Mouse (Mus musculus): Measurements from ENCODE around the gene Cyth1. TPM values are rescaled to one million over a fixed set of nuclear protein-coding genes. Genes with fewer than 3 reads are reported as not detected.

Cyth1 gene
- polyA plus RNA-seq, 1 experiment, result 0.14 TPM

- no peak for TF ChIP-seq GATA1 (IDR thresholded peaks at IDR 0.05; ENCODE audit: low read length)
- Histone ChIP-seq H3K27me3 (ENCODE audit: control insufficient read depth) (no peaks in the 10 kb centered on the region), H3K4me1 (ENCODE audit: control insufficient read depth) (no peaks in the 10 kb centered on the region), H3K9me3 (ENCODE audit: control insufficient read depth, low read length) (no peaks in the 10 kb centered on the region), H3K4me3 (replicated peaks) (no peak overlapping the region), H3K36me3 (ENCODE audit: control insufficient read depth) (no peaks in the 10 kb centered on the region; the same call in 1 of the 2 replicates)
Observed at GRCm38 (mm10) chr11:118172768-118173167, 75.6 kb downstream of the Cyth1 start.

GRCm38 (mm10) chr11:118170333-118170732, 78.1 kb downstream of the Cyth1 start:
- no peak for TF ChIP-seq TAL1 (IDR thresholded peaks at IDR 0.05; ENCODE audit: low read length)
- TF ChIP-seq GATA1 (IDR thresholded peaks at IDR 0.05; ENCODE audit: low read length), result no peak
- H3K4me3 ChIP-seq (replicated peaks), result no peak overlapping the region
- no peaks in the 10 kb centered on the region for H3K27me3 ChIP-seq (ENCODE audit: control insufficient read depth)
- H3K9me3 ChIP-seq (ENCODE audit: control insufficient read depth, low read length), result no peaks in the 10 kb centered on the region
- no peaks in the 10 kb centered on the region for H3K4me1 ChIP-seq (ENCODE audit: control insufficient read depth)
- no peaks in the 10 kb centered on the region; the same call in 1 of the 2 replicates for H3K36me3 ChIP-seq (ENCODE audit: control insufficient read depth)

- Histone ChIP-seq H3K4me1 (ENCODE audit: control insufficient read depth) (no peaks in the 10 kb centered on the region), H3K4me3 (replicated peaks) (no peak overlapping the region), H3K36me3 (ENCODE audit: control insufficient read depth) (no peaks in the 10 kb centered on the region; the same call in 1 of the 2 replicates), H3K27me3 (ENCODE audit: control insufficient read depth) (no peaks in the 10 kb centered on the region), H3K9me3 (ENCODE audit: control insufficient read depth, low read length) (no peaks in the 10 kb centered on the region)
- no peak for TF ChIP-seq GATA1 (IDR thresholded peaks at IDR 0.05; ENCODE audit: low read length)
- no peak for TF ChIP-seq TAL1 (IDR thresholded peaks at IDR 0.05; ENCODE audit: low read length)
Observed at GRCm38 (mm10) chr11:118168714-118169113, 79.7 kb downstream of the Cyth1 start.

- TF ChIP-seq GATA1 (IDR thresholded peaks at IDR 0.05; ENCODE audit: low read length), result no peak
- Histone ChIP-seq H3K4me1 (ENCODE audit: control insufficient read depth) (no peaks in the 10 kb centered on the region), H3K27me3 (ENCODE audit: control insufficient read depth) (no peaks in the 10 kb centered on the region), H3K9me3 (ENCODE audit: control insufficient read depth, low read length) (no peaks in the 10 kb centered on the region), H3K36me3 (ENCODE audit: control insufficient read depth) (no peaks in the 10 kb centered on the region; the same call in 1 of the 2 replicates), H3K4me3 (replicated peaks) (no peak overlapping the region)
Observed at GRCm38 (mm10) chr11:118166626-118167025, 81.8 kb downstream of the Cyth1 start.

- no peaks in the 10 kb centered on the region; the same call in 1 of the 2 replicates for H3K36me3 ChIP-seq (ENCODE audit: control insufficient read depth)
- H3K9me3 ChIP-seq (ENCODE audit: control insufficient read depth, low read length), result no peaks in the 10 kb centered on the region
- H3K4me1 ChIP-seq (ENCODE audit: control insufficient read depth), result no peaks in the 10 kb centered on the region
- TF ChIP-seq GATA1 (IDR thresholded peaks at IDR 0.05; ENCODE audit: low read length) (no peak), TAL1 (IDR thresholded peaks at IDR 0.05; ENCODE audit: low read length) (no peak)
- H3K27me3 ChIP-seq (ENCODE audit: control insufficient read depth), result no peaks in the 10 kb centered on the region
- no peak overlapping the region for H3K4me3 ChIP-seq (replicated peaks)
Observed at GRCm38 (mm10) chr11:118165681-118166080, 82.7 kb downstream of the Cyth1 start.

GRCm38 (mm10) chr11:118164566-118164965, 83.8 kb downstream of the Cyth1 start:
- TF ChIP-seq GATA1 (IDR thresholded peaks at IDR 0.05; ENCODE audit: low read length), result no peak
- TF ChIP-seq TAL1 (IDR thresholded peaks at IDR 0.05; ENCODE audit: low read length), result no peak
- Histone ChIP-seq H3K4me1 (ENCODE audit: control insufficient read depth) (no peaks in the 10 kb centered on the region), H3K27me3 (ENCODE audit: control insufficient read depth) (no peaks in the 10 kb centered on the region), H3K4me3 (replicated peaks) (no peak overlapping the region), H3K36me3 (ENCODE audit: control insufficient read depth) (no peaks in the 10 kb centered on the region; the same call in 1 of the 2 replicates), H3K9me3 (ENCODE audit: control insufficient read depth, low read length) (no peaks in the 10 kb centered on the region)

- H3K27me3 ChIP-seq (ENCODE audit: control insufficient read depth), result no peaks in the 10 kb centered on the region
- H3K4me3 ChIP-seq (replicated peaks), result no peak overlapping the region
- H3K9me3 ChIP-seq (ENCODE audit: control insufficient read depth, low read length), result no peaks in the 10 kb centered on the region
- TF ChIP-seq TAL1 (IDR thresholded peaks at IDR 0.05; ENCODE audit: low read length) (no peak), GATA1 (IDR thresholded peaks at IDR 0.05; ENCODE audit: low read length) (no peak)
- H3K36me3 ChIP-seq (ENCODE audit: control insufficient read depth), result no peaks in the 10 kb centered on the region; the same call in 1 of the 2 replicates
- no peaks in the 10 kb centered on the region for H3K4me1 ChIP-seq (ENCODE audit: control insufficient read depth)
Observed at GRCm38 (mm10) chr11:118162245-118162644, 86.1 kb downstream of the Cyth1 start.

- H3K9me3 ChIP-seq (ENCODE audit: control insufficient read depth, low read length), result no peaks in the 10 kb centered on the region
- no peaks in the 10 kb centered on the region for H3K27me3 ChIP-seq (ENCODE audit: control insufficient read depth)
- TF ChIP-seq GATA1 (IDR thresholded peaks at IDR 0.05; ENCODE audit: low read length) (no peak), TAL1 (IDR thresholded peaks at IDR 0.05; ENCODE audit: low read length) (no peak)
- H3K4me3 ChIP-seq (replicated peaks), result no peak overlapping the region
- no peaks in the 10 kb centered on the region for H3K4me1 ChIP-seq (ENCODE audit: control insufficient read depth)
- H3K36me3 ChIP-seq (ENCODE audit: control insufficient read depth), result no peaks in the 10 kb centered on the region; the same call in 1 of the 2 replicates
Observed at GRCm38 (mm10) chr11:118161240-118161639, 87.2 kb downstream of the Cyth1 start.

- Histone ChIP-seq H3K36me3 (ENCODE audit: control insufficient read depth) (no peaks in the 10 kb centered on the region; the same call in 1 of the 2 replicates), H3K4me3 (replicated peaks) (no peak overlapping the region), H3K27me3 (ENCODE audit: control insufficient read depth) (no peaks in the 10 kb centered on the region), H3K9me3 (ENCODE audit: control insufficient read depth, low read length) (no peaks in the 10 kb centered on the region), H3K4me1 (ENCODE audit: control insufficient read depth) (no peaks in the 10 kb centered on the region)
- no peak for TF ChIP-seq GATA1 (IDR thresholded peaks at IDR 0.05; ENCODE audit: low read length)
- TF ChIP-seq TAL1 (IDR thresholded peaks at IDR 0.05; ENCODE audit: low read length), result no peak
Observed at GRCm38 (mm10) chr11:118160763-118161162, 87.6 kb downstream of the Cyth1 start.

GRCm38 (mm10) chr11:118158753-118159152, 89.6 kb downstream of the Cyth1 start:
- H3K4me1 ChIP-seq (ENCODE audit: control insufficient read depth), result no peaks in the 10 kb centered on the region
- no peaks in the 10 kb centered on the region for H3K27me3 ChIP-seq (ENCODE audit: control insufficient read depth)

More at GRCm38 (mm10) chr11:118158753-118159152, 89.6 kb downstream of the Cyth1 start:
- H3K9me3 ChIP-seq (ENCODE audit: control insufficient read depth, low read length), result no peaks in the 10 kb centered on the region
- H3K36me3 ChIP-seq (ENCODE audit: control insufficient read depth), result no peaks in the 10 kb centered on the region
- TF ChIP-seq TAL1 (IDR thresholded peaks at IDR 0.05; ENCODE audit: low read length) (no peak), GATA1 (IDR thresholded peaks at IDR 0.05; ENCODE audit: low read length) (no peak)
- no peak overlapping the region for H3K4me3 ChIP-seq (replicated peaks)

All from erythroblast, embryonic 14.5 days (primary cell).